Mouse (Mus musculus) kidney, adult 9 months (tissue): ENCODE measurements at regions not wholly inside any gene's neighbourhood (a gene's known extent, or its start where the extent isn't known, plus 50 kb on each side); places are given as distances from the start of the nearest gene placed in this dataset.

Experiments
- DNase-seq: peaks from one replicate; pipeline ENCODE4 v3.0.0; 2022

DNA sequence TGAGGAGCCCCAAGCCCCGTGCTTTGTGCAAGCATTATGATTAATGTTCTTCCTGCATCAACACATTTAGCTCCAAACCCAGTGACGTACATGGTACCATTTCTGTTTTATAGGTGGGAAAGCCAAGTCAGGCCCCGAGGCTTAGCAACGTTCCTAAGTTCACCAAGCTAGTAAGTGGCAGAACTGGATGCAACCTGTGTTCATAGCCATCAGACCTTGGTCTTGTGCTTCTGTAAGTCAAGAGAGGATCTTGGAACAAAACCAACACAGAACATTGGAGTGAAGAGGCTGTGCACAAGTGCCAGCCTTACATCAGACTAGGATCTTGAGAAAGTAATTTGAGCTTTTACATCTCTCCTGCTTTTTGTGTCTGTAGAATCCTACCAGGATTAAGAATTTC lies 71.3 kb downstream of the Cdc7 start:
- no peak for DNase-seq

DNA sequence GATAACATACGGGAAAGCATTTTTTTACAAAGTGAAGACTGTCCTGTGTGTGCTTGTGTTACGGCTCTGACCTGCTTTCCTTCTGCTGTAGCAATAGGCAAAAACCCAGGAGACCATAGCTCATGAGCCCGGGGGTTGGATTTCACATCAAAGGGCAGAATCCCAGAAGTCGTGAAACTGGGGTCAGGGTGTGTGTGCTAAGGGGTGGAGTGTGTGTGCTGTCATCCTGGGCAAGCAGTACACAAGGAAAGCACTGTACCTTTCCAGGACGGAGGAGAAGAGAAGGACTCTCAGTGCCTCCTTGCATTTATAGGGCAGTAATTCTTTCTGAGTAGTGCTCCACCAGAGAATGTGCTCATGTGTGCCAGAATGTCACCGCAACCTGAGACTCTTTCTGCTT lies 71.7 kb downstream of the Cdc7 start:
- no peak for DNase-seq

DNA sequence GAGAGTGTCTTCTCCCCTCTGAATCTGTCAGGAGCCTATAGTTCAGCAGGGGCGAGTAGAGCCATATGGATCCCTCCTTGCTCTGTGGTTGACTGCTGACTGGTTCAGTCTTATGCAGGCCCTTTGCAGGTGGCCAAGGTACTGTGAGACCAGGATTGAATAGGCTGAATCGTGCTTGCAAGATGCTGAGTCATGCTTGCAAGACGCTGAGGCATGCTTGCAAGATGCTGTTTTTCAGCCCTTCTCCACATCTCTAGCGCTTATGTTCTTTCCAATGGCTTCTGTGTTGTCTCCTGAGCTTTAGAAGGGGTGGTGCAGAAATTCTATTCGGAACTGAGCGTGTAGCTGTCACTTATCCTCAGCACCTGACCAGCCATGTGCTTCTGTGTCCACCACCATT lies 72.4 kb downstream of the Cdc7 start:
- DNase-seq = no peak

DNA sequence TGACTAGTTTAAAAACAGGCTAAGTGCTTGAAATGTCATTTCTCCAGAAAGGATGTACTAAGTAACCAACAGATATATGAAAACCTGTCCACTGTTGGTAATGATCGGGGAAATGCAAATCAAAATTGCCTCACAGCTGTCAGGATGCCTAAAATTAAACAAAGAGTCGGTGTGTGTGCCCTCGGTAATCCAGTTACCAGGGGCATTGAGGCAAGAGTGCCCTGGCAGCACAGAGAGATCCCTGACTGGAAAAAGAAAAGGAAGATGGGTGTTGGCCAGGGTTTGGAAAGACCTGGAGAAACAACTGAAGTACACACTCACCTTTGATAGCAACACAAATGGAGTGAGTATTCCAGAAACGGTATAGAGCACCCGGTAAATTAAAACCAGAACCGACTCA lies 73.0 kb downstream of the Cdc7 start:
- no peak for DNase-seq

DNA sequence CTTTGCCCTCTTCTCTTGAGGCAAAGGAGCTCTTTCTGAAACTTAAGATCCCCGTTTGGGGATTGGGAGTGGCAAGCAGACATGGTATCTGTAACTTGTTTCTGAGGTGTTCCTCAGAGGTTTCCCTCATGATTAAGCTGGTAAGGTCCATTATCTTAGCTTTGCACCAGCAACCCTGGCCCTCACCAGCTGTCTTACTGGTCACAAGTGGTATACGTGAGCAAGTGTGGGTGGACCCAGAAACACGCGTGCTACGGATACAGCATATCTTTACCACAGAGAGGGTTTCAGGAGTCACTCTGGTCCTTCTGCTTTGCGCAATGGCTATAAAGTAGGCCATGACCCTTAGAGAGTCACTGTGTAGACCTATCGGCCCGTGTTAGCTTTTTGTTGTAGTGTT lies 75.2 kb downstream of the Cdc7 start:
- no peak for DNase-seq

DNA sequence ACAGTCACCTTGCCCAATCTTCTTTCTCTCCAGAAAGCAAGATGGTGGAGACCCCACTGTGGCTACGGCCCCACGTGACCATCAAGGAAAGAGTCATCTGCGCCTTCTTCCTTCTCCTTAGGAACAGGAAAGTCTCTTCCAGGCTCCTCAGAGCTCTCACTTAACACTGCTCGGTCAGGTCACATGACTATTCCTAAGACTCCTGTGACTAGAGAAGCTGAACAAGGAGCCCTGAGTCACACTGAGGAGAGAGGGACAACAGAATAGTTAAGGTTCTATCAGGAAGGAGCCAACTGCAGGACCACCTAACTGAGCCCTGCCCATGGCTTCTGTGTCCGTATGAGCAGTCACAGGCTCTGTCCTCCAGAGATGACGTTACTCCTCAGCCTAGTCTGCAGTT lies 75.8 kb downstream of the Cdc7 start:
- peak; percentile 22 for DNase-seq

DNA sequence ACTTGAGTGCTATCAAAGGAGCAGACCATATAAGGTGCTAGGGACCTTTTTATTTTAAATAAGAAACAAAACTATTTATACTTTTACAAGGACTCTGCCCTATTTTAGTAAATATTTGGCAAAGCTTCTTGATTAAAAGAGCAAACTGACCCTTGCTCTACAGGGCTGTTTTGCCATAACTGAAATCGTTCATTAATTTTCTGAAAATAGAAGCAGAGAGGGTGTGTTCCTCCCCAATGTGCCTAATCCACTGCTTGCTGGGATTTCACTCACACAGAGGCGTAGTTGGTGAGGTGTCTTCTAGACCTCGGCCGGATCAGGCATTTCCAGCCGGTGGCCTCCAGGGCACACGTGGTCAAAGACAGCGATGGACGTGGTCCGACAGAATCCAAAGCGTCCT lies 76.4 kb downstream of the Cdc7 start:
- DNase-seq = peak; percentile 69

DNA sequence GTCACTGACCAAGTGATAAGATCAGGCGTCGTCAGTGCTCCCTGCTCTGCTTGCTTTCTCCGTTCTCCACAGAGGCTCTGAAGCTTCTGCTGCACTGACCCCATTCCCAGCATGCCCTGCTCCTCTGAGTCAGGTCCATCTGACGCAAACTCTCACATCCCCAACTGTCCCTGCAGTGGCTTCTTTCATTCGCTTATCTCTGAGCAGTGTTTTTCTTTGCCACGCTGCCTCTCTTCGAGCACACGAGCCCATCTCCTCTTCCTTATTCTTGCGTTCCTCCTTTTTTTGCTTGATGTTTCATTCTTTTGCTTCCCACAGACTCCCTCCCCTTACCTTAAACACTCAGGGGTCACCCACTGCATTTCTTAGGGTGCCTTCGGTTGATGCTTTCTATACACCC lies 81.0 kb downstream of the Cdc7 start:
- no peak for DNase-seq

DNA sequence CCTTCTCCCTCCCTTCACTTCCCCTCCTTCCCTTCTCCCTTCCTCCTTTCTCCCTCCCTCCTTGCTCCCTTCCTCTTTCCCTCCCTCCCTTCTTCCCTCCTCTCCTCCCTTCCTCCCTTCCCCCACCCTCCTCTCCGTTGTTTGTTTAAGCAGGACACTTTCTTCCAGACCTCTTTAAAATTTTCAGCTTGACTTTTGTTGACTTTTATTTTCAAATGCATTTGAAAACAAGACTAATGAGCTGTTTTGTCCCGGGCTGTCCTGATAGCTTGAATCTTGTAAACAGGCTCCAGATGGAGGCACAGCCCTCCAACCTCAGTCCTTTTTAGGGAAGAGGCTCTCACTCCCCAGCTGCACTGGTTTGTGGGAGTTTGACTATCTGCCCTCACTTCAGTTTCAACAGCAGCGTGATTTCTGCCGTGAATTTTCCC lies 82.4 kb downstream of the Cdc7 start:
- peak; percentile 31 for DNase-seq

DNA sequence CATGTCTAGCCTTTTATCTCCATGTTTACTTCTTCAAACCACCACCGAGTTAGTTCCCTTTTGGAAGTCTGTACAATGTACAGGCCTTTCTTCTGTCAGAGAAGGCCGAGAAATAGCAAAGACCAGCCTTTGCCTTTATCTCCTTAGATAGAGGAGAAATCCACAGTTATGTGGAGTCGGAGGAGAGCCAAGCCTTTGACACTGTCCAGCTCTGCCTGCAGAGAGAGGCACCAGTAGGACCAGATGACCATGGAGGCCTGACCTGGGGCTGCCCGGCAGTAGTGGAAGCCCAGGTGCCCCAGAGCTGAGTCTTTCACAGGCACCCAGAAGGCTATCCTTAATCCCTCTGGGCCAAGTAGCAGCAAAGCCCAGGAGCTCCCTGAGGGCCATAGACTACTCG lies 84.5 kb downstream of the Cdc7 start:
- DNase-seq = no peak

DNA sequence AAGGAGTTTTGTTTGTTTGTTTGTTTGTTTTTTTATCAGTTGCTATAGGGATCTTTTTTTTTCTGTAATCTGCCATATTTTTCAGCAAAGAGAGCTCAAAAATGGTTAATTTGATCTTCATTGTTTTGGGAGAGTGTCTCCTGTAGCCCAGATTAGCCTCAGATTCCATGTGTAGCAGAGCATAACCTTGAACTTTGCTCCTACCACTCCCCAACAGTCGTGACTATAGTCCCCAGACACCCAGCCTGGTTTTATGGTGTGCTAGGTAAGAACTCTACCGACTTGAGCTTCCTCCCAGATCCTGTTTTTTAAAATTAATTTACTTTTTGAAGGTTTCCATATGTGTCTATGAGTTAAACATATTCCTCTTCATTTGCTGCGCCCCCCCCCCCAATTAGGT lies 86.0 kb downstream of the Cdc7 start:
- peak; percentile 54 for DNase-seq

DNA sequence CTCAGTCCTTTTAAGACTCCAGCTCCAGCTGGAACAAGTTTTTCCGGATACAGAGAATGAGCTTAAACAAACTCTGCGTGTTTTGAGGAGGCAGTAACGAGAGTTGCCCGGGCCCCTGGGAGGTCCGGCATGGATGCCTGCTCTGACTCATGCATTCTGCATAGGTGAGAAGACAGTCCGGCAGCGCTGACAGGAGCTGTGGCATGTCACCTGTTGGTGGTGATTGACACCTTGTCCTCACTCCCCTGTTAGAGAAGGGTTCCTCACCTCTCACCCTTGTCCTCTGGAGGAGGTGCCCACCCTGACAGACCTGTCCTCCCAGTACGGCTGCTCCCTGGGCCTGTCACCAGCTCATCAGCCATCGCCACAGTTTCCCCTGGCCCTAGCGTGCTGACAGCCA lies 87.7 kb downstream of the Cdc7 start:
- DNase-seq = peak; percentile 12

DNA sequence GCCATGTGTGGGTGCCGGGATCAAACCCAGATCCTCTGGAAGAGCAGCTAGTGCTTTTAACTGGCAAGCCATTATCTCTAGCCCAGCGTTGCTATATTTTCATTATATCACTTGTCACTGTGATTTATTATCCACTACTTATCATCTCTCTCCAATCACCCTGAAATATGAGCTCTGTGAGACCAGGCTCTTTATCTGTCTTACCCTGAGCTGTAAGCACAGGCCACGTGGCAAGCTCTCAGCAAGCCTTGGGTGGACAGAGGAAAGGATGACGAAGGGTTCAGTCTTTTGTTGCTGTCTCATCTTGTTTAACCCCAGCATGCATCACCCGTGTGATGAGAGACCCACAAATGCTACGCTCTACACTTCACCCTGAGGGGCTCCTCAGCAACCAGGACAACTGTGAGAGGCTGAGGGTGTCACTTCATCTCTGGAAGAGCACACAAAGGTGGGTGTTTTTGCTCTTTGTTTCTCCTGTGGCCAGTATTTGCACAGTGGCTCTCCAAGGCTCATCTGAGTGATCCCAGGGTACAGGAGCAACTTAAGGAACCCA lies 90.9 kb downstream of the Cdc7 start:
- no peak for DNase-seq

DNA sequence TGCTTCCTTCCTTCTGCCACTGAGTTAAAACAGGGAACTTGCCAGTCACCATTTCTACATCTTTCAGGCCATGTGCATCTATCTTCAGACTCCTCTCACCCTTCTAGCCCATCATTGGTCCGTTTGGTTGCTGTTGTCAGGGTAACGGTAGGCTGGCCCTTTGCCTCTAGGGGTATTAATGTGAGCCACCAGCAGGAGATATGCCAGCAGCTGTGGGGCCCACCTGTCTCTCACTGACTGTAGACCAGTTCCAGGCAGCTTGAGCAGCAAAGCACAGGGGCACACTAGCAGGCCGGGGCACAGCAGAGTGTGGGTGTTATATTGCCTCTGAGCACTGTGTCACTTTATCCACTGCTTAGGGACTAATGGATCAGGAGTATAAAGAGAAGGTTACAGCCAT lies 91.3 kb downstream of the Cdc7 start:
- no peak for DNase-seq
